Mouse (Mus musculus): ENCODE measurements around the gene Slain2. TPM values are rescaled to one million over a fixed set of nuclear protein-coding genes. Genes with fewer than 3 reads are reported as not detected.

Gene Slain2
- polyA plus RNA-seq, 1 experiment, result 19.0 TPM

DNA sequence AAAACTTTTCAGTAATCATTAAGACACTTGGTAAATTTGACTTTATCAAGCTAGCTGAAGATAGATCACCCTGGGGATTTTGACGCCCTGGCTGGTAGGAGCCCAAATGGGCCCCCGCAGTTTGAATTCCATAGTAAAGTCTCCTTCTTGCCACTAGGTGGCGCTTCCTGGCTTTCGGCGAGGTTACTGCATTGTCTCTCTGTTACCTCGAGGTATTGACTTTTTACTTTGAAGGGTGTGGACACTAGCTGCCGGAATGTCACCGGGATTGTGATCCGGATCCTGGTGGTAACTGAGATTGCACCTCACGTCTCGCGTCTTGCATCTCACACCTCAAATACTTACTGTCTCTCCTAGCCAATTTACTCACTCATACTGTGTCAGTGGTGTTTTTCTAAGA lies 22.6 kb upstream of the Slain2 start:
- Histone ChIP-seq H3K36me3 (ENCODE audit: control insufficient read depth, insufficient read depth) (no peaks in the 10 kb centered on the region), H3K4me3 (no peak overlapping the region), H3K4me2 (ENCODE audit: low read depth) (no peak overlapping the region), H3K79me2 (ENCODE audit: control insufficient read depth, insufficient read depth) (no peaks in the 10 kb centered on the region), H3K27me3 (ENCODE audit: control insufficient read depth, insufficient read depth, insufficient read length) (no peaks in the 10 kb centered on the region), H3ac (ENCODE audit: control insufficient read depth, insufficient read length) (no peak overlapping the region)
- TF ChIP-seq CEBPB (IDR thresholded peaks at IDR 0.05; ENCODE audit: insufficient read depth, poor library complexity, severe bottlenecking) (no peak), SRF (IDR thresholded peaks at IDR 0.05; ENCODE audit: control insufficient read depth, insufficient read length, low read depth) (no peak), POLR2A (IDR thresholded peaks at IDR 0.05; ENCODE audit: insufficient read length, low read depth) (no peak), MYOG (IDR thresholded peaks at IDR 0.05; ENCODE audit: control insufficient read depth in 1 of 3, insufficient read depth in 1 of 3, insufficient read length in 2 of 3, low read depth in 2 of 3) (no peak), E2F4 (IDR thresholded peaks at IDR 0.05; ENCODE audit: insufficient read depth) (no peak), MAX (IDR thresholded peaks at IDR 0.05; ENCODE audit: low read depth) (no peak), TCF12 (IDR thresholded peaks at IDR 0.05; ENCODE audit: insufficient read depth, poor library complexity, severe bottlenecking) (no peak), POLR2AphosphoS2 (IDR thresholded peaks at IDR 0.05; ENCODE audit: insufficient read length, low read depth) (no peak)

DNA sequence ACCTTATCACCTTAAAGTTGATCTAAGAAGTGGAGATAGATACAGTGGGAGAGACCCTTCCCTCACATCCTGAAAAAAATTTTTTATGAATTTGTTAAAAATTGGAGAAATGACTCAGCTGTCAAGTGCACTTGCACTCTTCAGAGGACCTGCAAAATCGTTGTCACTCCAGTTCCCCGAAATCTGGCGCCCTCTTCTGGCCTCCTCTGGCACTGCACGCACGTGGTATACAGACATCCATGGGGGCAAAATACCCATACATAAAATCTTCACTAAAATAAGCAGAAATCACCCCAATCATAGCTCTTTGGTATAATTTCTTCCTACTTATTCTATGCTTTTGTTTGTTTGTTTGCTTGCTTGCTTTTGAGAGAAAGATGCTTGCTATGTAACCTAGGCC lies 20.1 kb upstream of the Slain2 start:
- Histone ChIP-seq H3K4me2 (ENCODE audit: low read depth) (no peak overlapping the region), H3K4me3 (no peak overlapping the region), H3K79me2 (ENCODE audit: control insufficient read depth, insufficient read depth) (no peaks in the 10 kb centered on the region), H3ac (ENCODE audit: control insufficient read depth, insufficient read length) (no peak overlapping the region), H3K36me3 (ENCODE audit: control insufficient read depth, insufficient read depth) (no peaks in the 10 kb centered on the region), H3K27me3 (ENCODE audit: control insufficient read depth, insufficient read depth, insufficient read length) (no peaks in the 10 kb centered on the region)
- TF ChIP-seq SRF (IDR thresholded peaks at IDR 0.05; ENCODE audit: control insufficient read depth, insufficient read length, low read depth), result no peak

DNA sequence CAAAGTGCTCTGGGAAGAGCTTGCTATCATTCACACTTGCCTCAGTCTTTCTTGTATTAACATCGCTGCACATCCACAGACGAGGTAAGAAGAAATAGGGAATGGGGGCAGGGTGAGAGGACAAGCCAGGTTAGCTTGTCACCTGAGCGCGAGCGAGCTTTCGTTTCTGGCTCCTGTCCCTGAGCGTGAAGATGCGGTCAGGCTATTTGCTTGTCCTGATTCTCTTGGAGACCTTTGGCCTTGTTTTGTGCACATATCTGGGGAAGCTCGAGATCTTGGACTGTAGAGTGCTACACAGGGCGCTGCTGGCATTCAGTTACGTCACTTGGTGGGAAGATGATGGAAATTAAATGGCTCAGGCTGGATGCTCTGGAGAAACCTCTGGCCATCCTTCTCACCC lies 18.8 kb upstream of the Slain2 start:
- H3K27me3 ChIP-seq (ENCODE audit: control insufficient read depth, insufficient read depth, insufficient read length), result no peaks in the 10 kb centered on the region
- H3K4me3 ChIP-seq, result no peak overlapping the region
- no peaks in the 10 kb centered on the region for H3K36me3 ChIP-seq (ENCODE audit: control insufficient read depth, insufficient read depth)
- H3K79me2 ChIP-seq (ENCODE audit: control insufficient read depth, insufficient read depth), result no peaks in the 10 kb centered on the region
- TF ChIP-seq E2F4 (IDR thresholded peaks at IDR 0.05; ENCODE audit: insufficient read depth), result no peak
- TF ChIP-seq USF1 (IDR thresholded peaks at IDR 0.05; ENCODE audit: low read depth), result no peak
- no peak for TF ChIP-seq SRF (IDR thresholded peaks at IDR 0.05; ENCODE audit: control insufficient read depth, insufficient read length, low read depth)
- TF ChIP-seq POLR2A (IDR thresholded peaks at IDR 0.05; ENCODE audit: insufficient read length, low read depth), result no peak
- TF ChIP-seq CEBPB (IDR thresholded peaks at IDR 0.05; ENCODE audit: insufficient read depth, poor library complexity, severe bottlenecking), result no peak
- TF ChIP-seq MYOD1 (IDR thresholded peaks at IDR 0.05; ENCODE audit: control insufficient read depth in 1 of 3, insufficient read length in 2 of 3, low read depth in 2 of 3), result no peak
- no peak for TF ChIP-seq TCF3 (IDR thresholded peaks at IDR 0.05; ENCODE audit: insufficient read length, low read depth)
- TF ChIP-seq REST (IDR thresholded peaks at IDR 0.05; ENCODE audit: insufficient read depth, insufficient read length), result no peak
- no peak for TF ChIP-seq TCF12 (IDR thresholded peaks at IDR 0.05; ENCODE audit: insufficient read depth, poor library complexity, severe bottlenecking)
- no peak for TF ChIP-seq MAX (IDR thresholded peaks at IDR 0.05; ENCODE audit: low read depth)
- TF ChIP-seq MYOG (IDR thresholded peaks at IDR 0.05; ENCODE audit: control insufficient read depth in 1 of 3, insufficient read depth in 1 of 3, insufficient read length in 2 of 3, low read depth in 2 of 3), result no peak
- TF ChIP-seq POLR2AphosphoS2 (IDR thresholded peaks at IDR 0.05; ENCODE audit: insufficient read length, low read depth), result no peak
- H3K4me2 ChIP-seq (ENCODE audit: low read depth), result no peak overlapping the region
- H3ac ChIP-seq (ENCODE audit: control insufficient read depth, insufficient read length), result no peak overlapping the region

DNA sequence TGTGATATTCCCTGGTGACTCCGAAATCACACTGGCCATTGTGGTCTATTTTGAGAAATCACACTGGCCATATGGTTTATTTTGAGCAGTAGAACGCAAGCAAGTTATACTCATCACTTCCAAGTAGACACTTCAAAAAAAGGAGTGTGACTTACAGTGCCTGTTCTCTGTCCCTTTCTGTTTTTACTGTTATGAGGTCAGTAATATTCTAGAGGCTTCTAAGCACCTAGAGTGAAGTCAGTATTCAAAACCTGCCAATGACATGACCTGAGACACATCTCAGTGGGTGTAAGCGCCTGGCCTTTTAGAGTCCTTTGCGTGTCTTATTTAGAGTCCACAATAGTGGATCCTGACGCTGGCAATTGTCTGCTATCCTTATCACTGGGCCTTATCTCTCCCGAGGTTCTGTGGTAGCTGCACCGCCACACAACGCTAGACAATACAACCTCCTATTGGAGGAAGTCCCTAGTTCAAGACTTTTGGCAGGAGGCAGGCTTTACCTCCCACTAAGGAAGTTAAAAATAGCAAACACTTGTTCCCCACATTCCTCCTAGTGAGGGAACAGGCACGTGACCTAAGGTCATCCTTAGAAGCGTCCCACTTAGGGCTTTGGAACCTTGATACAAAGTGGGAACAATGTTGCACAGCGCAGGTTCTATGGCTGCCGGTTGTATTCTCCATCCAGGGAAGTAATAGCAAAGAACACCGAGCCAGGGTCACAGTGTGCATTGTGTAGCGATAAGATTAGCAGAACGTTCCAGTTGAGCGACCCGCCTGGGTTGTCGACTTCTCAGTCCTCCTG lies 17.4 kb upstream of the Slain2 start:
- Histone ChIP-seq H3K27me3 (ENCODE audit: control insufficient read depth, insufficient read depth, insufficient read length) (no peaks in the 10 kb centered on the region), H3ac (ENCODE audit: control insufficient read depth, insufficient read length) (no peak overlapping the region), H3K79me2 (ENCODE audit: control insufficient read depth, insufficient read depth) (no peaks in the 10 kb centered on the region), H3K4me2 (ENCODE audit: low read depth) (no peak overlapping the region), H3K36me3 (ENCODE audit: control insufficient read depth, insufficient read depth) (no peaks in the 10 kb centered on the region), H3K4me3 (no peak overlapping the region)
- TF ChIP-seq POLR2A (IDR thresholded peaks at IDR 0.05; ENCODE audit: insufficient read length, low read depth) (no peak), POLR2AphosphoS2 (IDR thresholded peaks at IDR 0.05; ENCODE audit: insufficient read length, low read depth) (no peak), MYOD1 (IDR thresholded peaks at IDR 0.05; ENCODE audit: control insufficient read depth in 1 of 3, insufficient read length in 2 of 3, low read depth in 2 of 3) (no peak), REST (IDR thresholded peaks at IDR 0.05; ENCODE audit: insufficient read depth, insufficient read length) (no peak), TCF12 (IDR thresholded peaks at IDR 0.05; ENCODE audit: insufficient read depth, poor library complexity, severe bottlenecking) (no peak), USF1 (IDR thresholded peaks at IDR 0.05; ENCODE audit: low read depth) (peak; percentile 66), MAX (IDR thresholded peaks at IDR 0.05; ENCODE audit: low read depth) (no peak), SRF (IDR thresholded peaks at IDR 0.05; ENCODE audit: control insufficient read depth, insufficient read length, low read depth) (no peak), CEBPB (IDR thresholded peaks at IDR 0.05; ENCODE audit: insufficient read depth, poor library complexity, severe bottlenecking) (no peak), TCF3 (IDR thresholded peaks at IDR 0.05; ENCODE audit: insufficient read length, low read depth) (no peak), MYOG (IDR thresholded peaks at IDR 0.05; ENCODE audit: control insufficient read depth in 1 of 3, insufficient read depth in 1 of 3, insufficient read length in 2 of 3, low read depth in 2 of 3) (peak in 1 of 3 experiments; percentile 64), E2F4 (IDR thresholded peaks at IDR 0.05; ENCODE audit: insufficient read depth) (no peak)

DNA sequence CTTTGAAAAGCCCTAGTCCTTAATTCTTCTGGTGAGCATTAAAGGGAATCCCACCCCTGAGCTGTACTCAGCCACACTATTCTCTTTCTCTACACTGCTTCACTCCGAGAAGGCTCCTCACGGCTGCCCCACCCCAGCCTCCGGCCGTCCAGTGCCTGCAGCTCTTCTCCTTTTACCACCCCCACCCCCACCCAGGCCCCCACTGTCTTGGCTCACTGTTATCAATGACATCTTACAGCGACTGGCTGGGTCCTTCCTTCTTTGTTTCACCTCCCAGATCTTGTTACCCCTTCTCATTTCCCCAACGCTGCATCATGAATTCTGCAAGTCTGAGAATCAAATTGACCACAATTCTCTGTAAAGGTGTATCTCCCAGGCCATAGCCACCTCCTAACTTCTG lies 16.1 kb upstream of the Slain2 start:
- Histone ChIP-seq H3ac (ENCODE audit: control insufficient read depth, insufficient read length) (no peak overlapping the region), H3K79me2 (ENCODE audit: control insufficient read depth, insufficient read depth) (no peaks in the 10 kb centered on the region), H3K4me2 (ENCODE audit: low read depth) (no peak overlapping the region), H3K27me3 (ENCODE audit: control insufficient read depth, insufficient read depth, insufficient read length) (no peaks in the 10 kb centered on the region), H3K4me3 (no peak overlapping the region), H3K36me3 (ENCODE audit: control insufficient read depth, insufficient read depth) (no peaks in the 10 kb centered on the region)
- no peak for TF ChIP-seq E2F4 (IDR thresholded peaks at IDR 0.05; ENCODE audit: insufficient read depth)
- no peak for TF ChIP-seq MYOD1 (IDR thresholded peaks at IDR 0.05; ENCODE audit: control insufficient read depth in 1 of 3, insufficient read length in 2 of 3, low read depth in 2 of 3)
- no peak for TF ChIP-seq SRF (IDR thresholded peaks at IDR 0.05; ENCODE audit: control insufficient read depth, insufficient read length, low read depth)
- no peak for TF ChIP-seq POLR2AphosphoS2 (IDR thresholded peaks at IDR 0.05; ENCODE audit: insufficient read length, low read depth)
- TF ChIP-seq MYOG (IDR thresholded peaks at IDR 0.05; ENCODE audit: control insufficient read depth in 1 of 3, insufficient read depth in 1 of 3, insufficient read length in 2 of 3, low read depth in 2 of 3), result no peak
- no peak for TF ChIP-seq CEBPB (IDR thresholded peaks at IDR 0.05; ENCODE audit: insufficient read depth, poor library complexity, severe bottlenecking)
- TF ChIP-seq REST (IDR thresholded peaks at IDR 0.05; ENCODE audit: insufficient read depth, insufficient read length), result no peak
- TF ChIP-seq POLR2A (IDR thresholded peaks at IDR 0.05; ENCODE audit: insufficient read length, low read depth), result no peak
- TF ChIP-seq USF1 (IDR thresholded peaks at IDR 0.05; ENCODE audit: low read depth), result no peak
- no peak for TF ChIP-seq TCF3 (IDR thresholded peaks at IDR 0.05; ENCODE audit: insufficient read length, low read depth)
- no peak for TF ChIP-seq MAX (IDR thresholded peaks at IDR 0.05; ENCODE audit: low read depth)
- TF ChIP-seq TCF12 (IDR thresholded peaks at IDR 0.05; ENCODE audit: insufficient read depth, poor library complexity, severe bottlenecking), result no peak

Data from myocyte (in vitro differentiated cells).